Mouse (Mus musculus) ES-E14 (cell line): ENCODE results near the gene Kcnj4.

Source experiments
- CHD2 ChIP-seq: IDR thresholded peaks from 2 replicates; pipeline ENCODE4 v1.6.1; 2014; ENCODE audit warnings: mild to moderate bottlenecking, low read depth, low read length, inconsistent platforms
- ZC3H11A ChIP-seq: IDR thresholded peaks from 2 replicates; pipeline ENCODE4 v1.6.1; 2012; ENCODE audit warnings: low read depth, mild to moderate bottlenecking, inconsistent platforms, low read length, borderline replicate concordance

DNA sequence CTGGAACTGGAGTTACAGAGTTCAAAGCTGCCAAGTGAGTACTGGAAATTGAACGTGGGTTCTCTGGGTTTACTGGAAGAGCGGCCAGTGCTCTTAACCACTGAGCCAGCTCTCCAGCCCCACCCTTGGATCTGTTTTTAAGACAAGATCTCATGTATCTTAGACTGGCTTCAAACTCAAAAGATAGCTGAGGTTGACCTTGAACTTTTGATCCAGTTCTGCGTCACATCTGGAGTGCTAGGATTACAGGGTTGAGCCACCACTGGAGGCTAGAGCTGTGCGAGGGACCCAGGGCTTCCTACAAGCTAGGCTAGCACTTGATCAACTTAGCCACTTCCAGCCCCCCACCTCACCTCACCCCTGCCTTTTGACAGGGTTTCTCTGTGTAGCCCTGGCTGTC, 51.2 kb downstream of the Kcnj4 start:
- TF ChIP-seq CHD2: no peak
- TF ChIP-seq ZC3H11A: no peak
